Mouse (Mus musculus) induced T-regulatory cell, adult 2 months (primary cell): Measurements from ENCODE around the gene Arih2.

Experiments used
- DNase-seq: peaks from one replicate; pipeline ENCODE4 v3.0.0-alpha.2; 2012; ENCODE audit warnings: low read depth

Arih2 gene

DNA sequence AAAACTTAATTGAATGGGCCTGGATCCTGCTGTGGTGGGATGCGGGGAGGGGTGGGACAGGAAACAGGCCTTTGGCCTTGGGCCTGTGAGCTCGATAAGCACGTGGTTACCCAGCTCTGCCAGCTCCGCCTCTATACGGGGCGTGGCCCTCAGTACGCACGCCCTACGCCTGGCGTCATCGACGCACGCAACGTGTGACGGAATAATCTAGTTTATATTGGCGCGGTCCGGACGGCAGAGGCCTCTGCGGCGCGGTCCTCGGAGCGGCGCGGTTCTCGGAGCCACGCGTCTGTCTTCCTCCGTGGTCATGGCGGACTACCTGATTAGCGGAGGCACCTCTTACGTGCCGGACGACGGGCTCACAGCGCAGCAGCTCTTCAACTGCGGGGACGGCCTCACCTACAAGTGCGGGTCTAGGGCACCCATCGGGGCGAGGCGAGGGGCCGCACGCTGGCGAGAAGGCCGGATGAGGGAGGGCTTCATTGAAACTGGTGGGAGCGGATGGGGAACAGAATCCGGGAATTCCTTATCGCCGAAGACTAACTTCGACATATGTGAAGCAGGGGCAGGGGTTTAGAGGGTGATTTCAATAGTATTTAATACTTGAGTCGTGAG is 88.9 kb downstream of the Arih2 start, which contains the start of gene Impdh2:
Gene Impdh2 (plus strand): TSS at position 60 of the 615 bp plus-strand sequence.
- peak; percentile 98 for DNase-seq

DNA sequence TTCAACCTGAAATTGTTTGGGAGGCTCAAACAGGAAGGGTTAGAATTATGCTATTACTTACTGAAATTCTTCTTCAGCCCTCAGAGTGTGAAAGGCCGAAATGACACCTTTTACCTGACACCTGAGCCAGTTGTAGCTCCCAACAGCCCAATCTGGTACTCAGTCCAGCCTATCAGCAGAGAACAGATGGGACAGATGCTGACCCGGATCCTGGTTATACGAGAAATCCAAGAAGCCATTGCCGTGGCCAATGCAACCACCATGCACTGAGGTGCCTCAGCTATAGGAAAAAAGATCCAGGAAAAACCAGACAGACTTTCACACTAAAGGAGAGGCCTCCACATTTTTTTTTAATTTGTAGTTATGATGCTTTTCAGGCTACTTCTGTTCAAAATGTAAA is 90.0 kb downstream of the Arih2 start:
- DNase-seq, result no peak
